Mouse (Mus musculus): ENCODE results near the gene Fsd2.

Gene Fsd2

GRCm38 (mm10) chr7:81566892-81567291 is at the start of gene Fsd2:
Fsd2 (minus strand) TSS chr7:81566944.
- no peak for DNase-seq (ENCODE audit: low spot score in 2 of 2)

GRCm38 (mm10) chr7:81615031-81615430 is 48.3 kb upstream of the Fsd2 start:
- DNase-seq (ENCODE audit: low spot score in 2 of 2), result no peak

DNA sequence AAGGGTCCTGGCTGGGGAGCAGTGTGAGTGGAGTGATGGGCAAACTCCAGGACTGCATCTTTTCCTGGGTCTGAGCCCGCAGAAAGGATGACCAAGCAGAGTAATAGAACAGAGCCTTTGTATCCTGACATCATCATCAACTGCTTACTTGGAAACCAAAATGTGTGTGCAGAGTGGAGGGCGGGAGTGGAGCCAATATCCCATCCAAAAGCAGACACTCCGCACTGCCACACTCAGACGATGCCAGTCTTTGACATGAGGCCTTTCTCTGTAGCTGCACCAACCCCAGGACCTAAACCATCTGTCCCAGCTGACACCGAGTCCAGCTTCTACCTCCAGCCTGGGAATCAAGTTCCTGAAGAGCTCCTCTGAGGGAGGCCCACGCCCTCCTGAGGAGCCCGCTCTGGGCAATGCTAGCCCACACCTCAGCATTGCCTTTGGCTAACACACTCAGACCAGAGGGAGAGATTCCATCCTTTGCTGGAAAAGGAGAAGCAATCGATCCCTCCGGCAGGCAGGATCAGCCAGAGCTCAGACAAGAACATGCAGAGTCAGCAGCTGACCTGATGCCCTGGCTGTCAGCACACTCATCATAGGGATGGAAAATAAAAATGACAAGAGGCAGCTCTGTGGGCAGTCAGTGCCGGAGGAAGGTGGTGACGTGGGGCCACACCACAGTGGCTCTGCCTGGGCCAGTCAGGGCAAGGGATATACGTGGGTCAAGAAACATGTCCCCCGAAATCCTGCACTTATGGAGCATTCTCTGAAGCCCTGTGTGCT is 46.3 kb upstream of the Fsd2 start:
- DNase-seq (ENCODE audit: low spot score in 2 of 2), result no peak

- peak in 1 of 2 experiments; percentile 52 for DNase-seq (ENCODE audit: low spot score in 2 of 2)
Observed at GRCm38 (mm10) chr7:81610125-81610524, 43.4 kb upstream of the Fsd2 start.

DNA sequence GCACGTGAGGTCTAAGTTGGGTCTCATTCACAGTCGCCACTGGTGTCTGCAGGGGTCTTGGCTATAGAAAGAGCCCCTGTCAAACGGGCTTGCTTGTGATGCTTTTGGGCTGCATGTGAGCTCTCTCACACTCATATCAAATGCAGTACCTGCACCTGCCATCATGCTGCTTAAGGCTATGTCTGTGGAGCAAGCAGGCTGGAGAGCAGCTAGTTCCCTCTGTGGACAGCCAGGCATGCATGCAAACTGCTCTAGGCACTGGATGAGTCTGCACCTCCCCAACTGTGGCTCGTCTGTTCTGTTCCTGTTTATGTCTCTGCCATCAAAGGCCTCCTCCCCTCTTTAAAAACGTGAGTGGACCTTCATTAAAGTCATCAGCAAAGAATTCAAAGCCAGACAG is 39.7 kb upstream of the Fsd2 start:
- no peak for DNase-seq (ENCODE audit: low spot score in 2 of 2)

GRCm38 (mm10) chr7:81605489-81605888 is 38.7 kb upstream of the Fsd2 start:
- DNase-seq (ENCODE audit: low spot score in 2 of 2), result peak in 1 of 2 experiments; percentile 26

GRCm38 (mm10) chr7:81604991-81605390 is 38.2 kb upstream of the Fsd2 start:
- DNase-seq (ENCODE audit: low spot score in 2 of 2), result no peak

DNA sequence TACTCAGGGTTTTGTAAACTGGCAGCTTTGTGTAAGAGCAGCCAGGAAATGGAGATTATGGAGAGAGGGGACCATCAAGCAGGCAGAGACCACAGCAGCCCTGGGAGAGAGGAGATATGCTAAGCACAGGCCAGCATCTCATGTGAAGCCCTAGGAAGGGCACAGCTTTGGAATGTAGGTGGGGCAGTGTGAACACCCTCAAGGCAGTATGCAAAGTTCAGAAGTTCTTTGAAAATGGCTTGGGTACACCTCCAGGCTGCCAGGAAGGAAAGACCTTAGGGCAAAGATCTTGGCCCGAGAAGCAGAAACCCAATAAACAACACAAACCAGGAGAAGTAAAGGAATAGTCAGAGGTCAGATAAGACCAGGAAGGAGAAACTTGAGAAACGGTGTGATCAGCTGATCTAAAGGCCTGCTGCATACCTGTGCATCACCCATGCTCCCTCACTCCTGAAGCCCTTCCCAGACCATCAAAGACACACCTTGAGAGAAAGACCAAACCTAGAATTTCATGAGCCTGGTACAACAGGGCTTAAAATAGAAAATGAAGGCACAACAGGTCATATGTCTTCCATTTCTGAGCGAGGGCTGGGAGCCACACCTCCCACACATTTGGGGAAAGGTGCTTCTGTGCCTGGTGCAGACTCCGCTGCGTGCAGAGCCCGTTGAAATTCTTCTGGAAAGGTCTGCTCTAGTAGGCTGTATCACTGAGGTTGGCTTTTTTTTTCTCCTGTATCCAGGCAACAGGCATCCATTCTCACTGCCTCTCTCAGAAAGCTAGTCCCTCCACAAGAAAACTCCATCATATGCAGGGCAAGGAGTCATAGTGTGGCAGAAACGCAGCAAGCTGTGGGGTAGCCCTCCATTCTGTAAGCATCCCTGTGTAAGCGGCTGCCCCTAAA is 32.9 kb upstream of the Fsd2 start:
- DNase-seq (ENCODE audit: low spot score in 2 of 2), result no peak

- DNase-seq (ENCODE audit: low spot score in 2 of 2), result no peak
Observed at GRCm38 (mm10) chr7:81597660-81598059, 30.9 kb upstream of the Fsd2 start.

- DNase-seq (ENCODE audit: low spot score in 2 of 2), result no peak
Observed at GRCm38 (mm10) chr7:81596086-81596485, 29.3 kb upstream of the Fsd2 start.

DNA sequence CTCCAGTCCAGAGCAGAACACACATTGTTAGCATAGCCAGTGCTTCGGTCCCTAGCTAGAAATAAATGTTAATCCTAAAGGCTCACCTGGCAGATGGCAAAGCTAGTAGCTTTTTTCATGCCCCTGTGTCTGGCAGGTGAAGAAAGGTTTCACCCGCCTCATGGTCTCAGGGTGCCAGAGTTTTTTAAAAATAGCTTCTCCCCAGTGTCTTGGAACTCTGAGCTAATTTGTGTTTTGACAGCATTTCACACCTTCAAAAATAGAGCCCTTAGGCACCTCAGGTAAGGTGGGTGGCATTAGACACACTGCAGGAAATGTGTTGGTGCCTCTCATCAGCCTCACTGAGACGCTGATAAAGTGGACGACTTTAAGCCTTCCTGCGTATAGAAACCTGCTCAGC is 28.3 kb upstream of the Fsd2 start:
- DNase-seq (ENCODE audit: low spot score in 2 of 2), result no peak

GRCm38 (mm10) chr7:81593387-81593786 is 26.6 kb upstream of the Fsd2 start:
- no peak for DNase-seq (ENCODE audit: low spot score in 2 of 2)

DNA sequence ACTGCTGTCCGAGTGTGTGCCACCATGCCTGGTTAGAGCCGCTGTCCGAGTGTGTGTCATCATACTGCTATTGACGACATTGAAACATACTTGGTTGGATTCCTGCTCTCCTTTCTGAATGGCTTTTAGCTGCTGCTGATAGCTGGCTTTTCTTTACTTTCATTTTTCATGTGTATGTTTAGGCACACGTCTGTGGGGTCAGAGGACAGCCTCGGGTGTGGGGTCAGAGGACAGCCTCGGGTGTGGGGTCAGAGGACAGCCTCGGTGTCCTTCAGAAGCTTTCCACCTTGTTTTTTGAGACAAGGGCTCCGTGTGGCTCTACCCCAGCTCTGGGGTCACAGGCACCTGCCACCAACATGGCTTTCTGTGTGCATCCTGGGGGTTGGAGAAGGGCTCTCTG is 25.9 kb upstream of the Fsd2 start:
- DNase-seq (ENCODE audit: low spot score in 2 of 2), result no peak

GRCm38 (mm10) chr7:81587238-81587637 is 20.5 kb upstream of the Fsd2 start:
- no peak for DNase-seq (ENCODE audit: low spot score in 2 of 2)

- DNase-seq (ENCODE audit: low spot score in 2 of 2), result no peak
Observed at GRCm38 (mm10) chr7:81585326-81585725, 18.6 kb upstream of the Fsd2 start.

DNA sequence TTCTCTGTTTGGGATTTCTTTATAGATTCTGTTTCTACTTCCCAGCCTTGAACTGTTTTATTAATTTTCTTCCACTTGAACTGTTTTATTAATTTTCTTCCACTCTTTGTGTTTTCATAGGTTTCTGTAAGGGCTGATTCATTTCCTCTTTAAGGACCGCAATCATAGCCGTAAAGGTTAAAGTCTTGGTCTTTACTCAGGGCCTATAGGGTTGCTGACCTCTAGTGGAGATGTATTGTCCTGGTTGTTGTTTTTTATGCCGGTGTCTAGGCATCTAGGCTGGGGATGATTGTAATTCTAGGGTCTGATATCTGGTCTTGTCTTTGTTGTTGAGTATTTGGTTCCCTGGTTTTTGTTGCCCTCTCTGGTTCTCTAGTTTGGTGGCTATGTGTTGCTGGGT is 16.8 kb upstream of the Fsd2 start:
- no peak for DNase-seq (ENCODE audit: low spot score in 2 of 2)

DNA sequence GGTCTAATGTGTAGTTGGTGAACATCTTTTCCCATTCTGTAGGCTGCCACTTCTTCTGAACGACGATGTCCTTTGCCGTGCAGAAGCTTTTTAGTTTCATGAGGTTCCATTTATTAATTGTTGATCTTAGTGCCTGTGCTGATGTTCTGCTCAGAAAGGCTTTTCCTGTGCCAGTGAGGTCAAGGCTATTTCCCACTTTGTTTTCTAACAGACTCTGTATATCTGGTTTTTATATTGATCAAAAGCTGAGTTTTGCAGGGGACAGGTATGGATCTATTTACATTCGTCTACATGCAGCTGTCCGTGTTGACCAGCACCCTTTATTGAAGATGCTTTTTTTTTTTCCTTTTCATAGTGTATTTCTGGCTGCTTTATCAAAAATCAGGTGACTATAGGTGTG is 12.6 kb upstream of the Fsd2 start:
- no peak for DNase-seq (ENCODE audit: low spot score in 2 of 2)

GRCm38 (mm10) chr7:81578413-81578812 is 11.7 kb upstream of the Fsd2 start:
- DNase-seq (ENCODE audit: low spot score in 2 of 2), result no peak

GRCm38 (mm10) chr7:81577872-81578271 is 11.1 kb upstream of the Fsd2 start:
- DNase-seq (ENCODE audit: low spot score in 2 of 2), result no peak

GRCm38 (mm10) chr7:81575606-81576005 is 8.9 kb upstream of the Fsd2 start:
- DNase-seq (ENCODE audit: low spot score in 2 of 2), result no peak

DNA sequence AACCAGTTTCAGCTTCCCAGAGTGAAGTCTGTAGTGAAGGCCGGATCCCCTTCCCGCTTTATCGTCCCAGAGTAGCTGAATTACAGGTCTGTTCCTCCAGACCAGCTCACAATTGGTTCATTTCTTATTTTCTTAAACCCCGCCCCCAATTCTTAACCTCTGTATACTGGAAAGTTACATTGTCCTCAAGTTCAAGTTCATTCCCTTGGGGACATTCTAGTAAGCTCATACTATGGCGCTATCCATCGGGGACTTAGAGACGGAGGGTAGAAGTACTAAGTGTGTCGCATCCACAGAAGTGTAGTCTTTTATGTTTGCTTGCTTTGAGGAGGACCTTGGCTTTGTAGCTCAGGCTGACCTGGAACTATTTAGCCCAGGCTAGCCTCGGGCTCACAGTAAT is 7.1 kb upstream of the Fsd2 start:
- no peak for DNase-seq (ENCODE audit: low spot score in 2 of 2)

DNA sequence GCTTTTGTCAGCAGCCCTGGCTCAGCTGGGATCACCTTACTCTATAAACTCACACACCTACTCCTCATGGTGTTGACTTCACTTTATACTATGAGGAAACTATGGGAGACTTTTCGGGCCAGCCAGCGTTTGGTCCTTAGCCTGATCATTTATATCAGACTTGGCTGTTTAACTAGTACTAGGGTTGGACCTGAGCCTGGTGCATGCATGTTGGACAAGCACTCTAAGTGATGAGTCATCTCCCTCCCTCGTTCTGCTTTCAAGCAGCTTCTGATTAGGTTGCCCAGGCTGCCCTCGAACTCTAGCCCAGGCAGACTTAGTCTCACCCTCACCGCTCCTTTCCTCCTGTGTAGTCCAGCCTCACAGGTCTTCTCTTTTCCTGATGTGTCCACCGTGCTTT is 6.7 kb upstream of the Fsd2 start:
- DNase-seq (ENCODE audit: low spot score in 2 of 2), result peak in 1 of 2 experiments; percentile 28
